Mouse (Mus musculus): ENCODE measurements around the gene AB124611. TPM values are rescaled to one million over a fixed set of nuclear protein-coding genes. Genes with fewer than 3 reads are reported as not detected.
A peak's percentile ranks its signal among the peaks of the same experiment; 100 is the strongest.

Gene AB124611
- polyA plus RNA-seq, 1 experiment from 2014 or later: 5.6 TPM

DNA sequence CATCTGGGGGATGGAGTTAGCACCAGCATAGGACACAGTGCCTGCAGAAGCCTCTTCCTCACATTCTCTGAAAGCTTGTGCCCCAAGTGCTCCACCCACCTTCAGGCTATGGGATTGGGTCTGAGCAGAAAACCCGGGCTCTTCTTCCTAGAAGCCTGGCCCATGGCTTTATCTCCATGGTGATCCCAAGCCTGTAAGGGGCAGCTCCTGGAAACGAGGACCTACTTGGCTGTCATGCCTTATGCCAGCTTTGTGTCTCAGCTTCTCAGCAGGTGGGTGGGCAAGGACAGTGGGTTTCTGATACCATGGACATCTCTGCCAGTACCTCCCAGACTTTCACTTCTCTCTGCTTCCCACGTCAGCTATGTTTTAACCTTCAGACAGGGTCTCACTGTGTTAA, 52.2 kb downstream of the AB124611 start:
- H3K36me3 ChIP-seq (ENCODE audit: control insufficient read depth, insufficient read depth, low read length): peaks cover 23% of the 10 kb centered on the region; the same call in 1 of the 2 replicates
- no peak for DNase-seq (ENCODE audit: low spot score)
- H3K4me3 ChIP-seq (ENCODE audit: low read depth, low read length): no peak overlapping the region
- no peaks in the 10 kb centered on the region for H3K27me3 ChIP-seq (ENCODE audit: control insufficient read depth, insufficient read depth, low read length)
- 81% methylated on average over 3 of the region's 3 CpGs for WGBS
- H3K27ac ChIP-seq (ENCODE audit: low read depth, low read length): no peak overlapping the region
- H3K4me2 ChIP-seq (ENCODE audit: low read depth, low read length, severe bottlenecking): no peak overlapping the region
- no peak overlapping the region for H3K9ac ChIP-seq (ENCODE audit: low read length)
- H3K9me3 ChIP-seq (ENCODE audit: control insufficient read depth, low read length): no peaks in the 10 kb centered on the region
- ATAC-seq (replicated peaks; ENCODE audit: low FRiP score): no peak
- no peaks in the 10 kb centered on the region for H3K4me1 ChIP-seq (replicated peaks; ENCODE audit: control insufficient read depth, insufficient read depth, low read length)

DNA sequence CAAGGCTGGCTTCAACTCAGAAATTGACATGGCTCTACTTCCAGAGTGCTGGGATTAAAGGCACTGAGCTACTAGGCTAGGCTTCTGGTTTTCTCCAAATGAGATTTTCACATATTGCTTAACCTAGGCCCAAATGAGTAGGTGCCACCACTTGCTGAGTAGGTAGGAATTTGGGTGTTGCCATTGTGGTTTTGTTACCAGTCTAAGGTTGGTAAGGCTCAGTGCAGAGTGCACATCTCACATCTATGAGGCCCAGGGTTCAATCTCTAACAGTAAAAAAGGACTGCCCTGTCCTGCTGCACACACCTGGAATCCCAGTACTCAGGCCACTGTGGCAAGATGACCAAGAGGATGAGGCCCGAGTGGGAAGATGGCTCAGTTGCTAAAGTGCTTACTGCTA, 59.4 kb downstream of the AB124611 start:
- H3K4me1 ChIP-seq (replicated peaks; ENCODE audit: control insufficient read depth, insufficient read depth, low read length): no peaks in the 10 kb centered on the region
- WGBS: 94% methylated on average over 1 of the region's 1 CpGs

GRCm38 (mm10) chr9:21587678-21588349, 61.8 kb downstream of the AB124611 start:
- Histone ChIP-seq H3K9me3 (ENCODE audit: control insufficient read depth, low read length) (no peaks in the 10 kb centered on the region), H3K4me1 (replicated peaks; ENCODE audit: control insufficient read depth, insufficient read depth, low read length) (peaks cover 5% of the 10 kb centered on the region; the same call in 1 of the 2 replicates), H3K36me3 (ENCODE audit: control insufficient read depth, insufficient read depth, low read length) (peaks cover 22% of the 10 kb centered on the region), H3K9ac (ENCODE audit: low read length) (no peak overlapping the region), H3K4me2 (ENCODE audit: low read depth, low read length, severe bottlenecking) (no peak overlapping the region), H3K4me3 (ENCODE audit: low read depth, low read length) (no peak overlapping the region), H3K27me3 (ENCODE audit: control insufficient read depth, insufficient read depth, low read length) (no peaks in the 10 kb centered on the region), H3K27ac (ENCODE audit: low read depth, low read length) (no peak overlapping the region)
- ATAC-seq (replicated peaks; ENCODE audit: low FRiP score): no peak
- DNase-seq (ENCODE audit: low spot score): no peak
- WGBS: 91% methylated on average over 23 of the region's 23 CpGs

More for the DNA sequence above, 59.4 kb downstream of the AB124611 start:
- no peak overlapping the region for H3K27ac ChIP-seq (ENCODE audit: low read depth, low read length)
- DNase-seq (ENCODE audit: low spot score): no peak
- no peaks in the 10 kb centered on the region for H3K27me3 ChIP-seq (ENCODE audit: control insufficient read depth, insufficient read depth, low read length)
- ATAC-seq (replicated peaks; ENCODE audit: low FRiP score): no peak
- no peaks in the 10 kb centered on the region for H3K9me3 ChIP-seq (ENCODE audit: control insufficient read depth, low read length)
- peaks cover 24% of the 10 kb centered on the region for H3K36me3 ChIP-seq (ENCODE audit: control insufficient read depth, insufficient read depth, low read length)
- H3K4me2 ChIP-seq (ENCODE audit: low read depth, low read length, severe bottlenecking): no peak overlapping the region
- H3K9ac ChIP-seq (ENCODE audit: low read length): no peak overlapping the region
- no peak overlapping the region for H3K4me3 ChIP-seq (ENCODE audit: low read depth, low read length)

- WGBS: 87% methylated on average over 8 of the region's 8 CpGs
- no peak overlapping the region for H3K9ac ChIP-seq (ENCODE audit: low read length)
- peaks cover 5% of the 10 kb centered on the region; the same call in 1 of the 2 replicates for H3K4me1 ChIP-seq (replicated peaks; ENCODE audit: control insufficient read depth, insufficient read depth, low read length)
- no peak overlapping the region for H3K4me3 ChIP-seq (ENCODE audit: low read depth, low read length)
- ATAC-seq (replicated peaks; ENCODE audit: low FRiP score) (no peak), DNase-seq (ENCODE audit: low spot score) (no peak)
- peaks cover 19% of the 10 kb centered on the region for H3K36me3 ChIP-seq (ENCODE audit: control insufficient read depth, insufficient read depth, low read length)
- H3K27ac ChIP-seq (ENCODE audit: low read depth, low read length): no peak overlapping the region
- H3K27me3 ChIP-seq (ENCODE audit: control insufficient read depth, insufficient read depth, low read length): no peaks in the 10 kb centered on the region
- H3K9me3 ChIP-seq (ENCODE audit: control insufficient read depth, low read length): no peaks in the 10 kb centered on the region
- H3K4me2 ChIP-seq (ENCODE audit: low read depth, low read length, severe bottlenecking): no peak overlapping the region
Measured at GRCm38 (mm10) chr9:21588350-21588749, 62.4 kb downstream of the AB124611 start.

GRCm38 (mm10) chr9:21589538-21589937, 63.6 kb downstream of the AB124611 start:
- no peaks in the 10 kb centered on the region for H3K9me3 ChIP-seq (ENCODE audit: control insufficient read depth, low read length)
- H3K9ac ChIP-seq (ENCODE audit: low read length): no peak overlapping the region
- 90% methylated on average over 5 of the region's 5 CpGs for WGBS
- H3K4me2 ChIP-seq (ENCODE audit: low read depth, low read length, severe bottlenecking): no peak overlapping the region
- H3K4me3 ChIP-seq (ENCODE audit: low read depth, low read length): no peak overlapping the region
- peaks cover 10% of the 10 kb centered on the region; the same call in 1 of the 2 replicates for H3K4me1 ChIP-seq (replicated peaks; ENCODE audit: control insufficient read depth, insufficient read depth, low read length)
- no peaks in the 10 kb centered on the region for H3K27me3 ChIP-seq (ENCODE audit: control insufficient read depth, insufficient read depth, low read length)
- DNase-seq (ENCODE audit: low spot score) (no peak), ATAC-seq (replicated peaks; ENCODE audit: low FRiP score) (no peak)
- H3K27ac ChIP-seq (ENCODE audit: low read depth, low read length): no peak overlapping the region
- peaks cover 14% of the 10 kb centered on the region for H3K36me3 ChIP-seq (ENCODE audit: control insufficient read depth, insufficient read depth, low read length)

GRCm38 (mm10) chr9:21591127-21591830, 65.3 kb downstream of the AB124611 start:
- H3K36me3 ChIP-seq (ENCODE audit: control insufficient read depth, insufficient read depth, low read length): peaks cover 10% of the 10 kb centered on the region
- no peaks in the 10 kb centered on the region for H3K27me3 ChIP-seq (ENCODE audit: control insufficient read depth, insufficient read depth, low read length)
- ATAC-seq (replicated peaks; ENCODE audit: low FRiP score) (no peak), DNase-seq (ENCODE audit: low spot score) (no peak)
- H3K27ac ChIP-seq (ENCODE audit: low read depth, low read length): no peak overlapping the region
- H3K9me3 ChIP-seq (ENCODE audit: control insufficient read depth, low read length): no peaks in the 10 kb centered on the region
- no peak overlapping the region for H3K9ac ChIP-seq (ENCODE audit: low read length)
- WGBS: 80% methylated on average over 6 of the region's 6 CpGs
- no peak overlapping the region for H3K4me2 ChIP-seq (ENCODE audit: low read depth, low read length, severe bottlenecking)
- peaks cover 10% of the 10 kb centered on the region; the same call in 1 of the 2 replicates for H3K4me1 ChIP-seq (replicated peaks; ENCODE audit: control insufficient read depth, insufficient read depth, low read length)
- no peak overlapping the region for H3K4me3 ChIP-seq (ENCODE audit: low read depth, low read length)

DNA sequence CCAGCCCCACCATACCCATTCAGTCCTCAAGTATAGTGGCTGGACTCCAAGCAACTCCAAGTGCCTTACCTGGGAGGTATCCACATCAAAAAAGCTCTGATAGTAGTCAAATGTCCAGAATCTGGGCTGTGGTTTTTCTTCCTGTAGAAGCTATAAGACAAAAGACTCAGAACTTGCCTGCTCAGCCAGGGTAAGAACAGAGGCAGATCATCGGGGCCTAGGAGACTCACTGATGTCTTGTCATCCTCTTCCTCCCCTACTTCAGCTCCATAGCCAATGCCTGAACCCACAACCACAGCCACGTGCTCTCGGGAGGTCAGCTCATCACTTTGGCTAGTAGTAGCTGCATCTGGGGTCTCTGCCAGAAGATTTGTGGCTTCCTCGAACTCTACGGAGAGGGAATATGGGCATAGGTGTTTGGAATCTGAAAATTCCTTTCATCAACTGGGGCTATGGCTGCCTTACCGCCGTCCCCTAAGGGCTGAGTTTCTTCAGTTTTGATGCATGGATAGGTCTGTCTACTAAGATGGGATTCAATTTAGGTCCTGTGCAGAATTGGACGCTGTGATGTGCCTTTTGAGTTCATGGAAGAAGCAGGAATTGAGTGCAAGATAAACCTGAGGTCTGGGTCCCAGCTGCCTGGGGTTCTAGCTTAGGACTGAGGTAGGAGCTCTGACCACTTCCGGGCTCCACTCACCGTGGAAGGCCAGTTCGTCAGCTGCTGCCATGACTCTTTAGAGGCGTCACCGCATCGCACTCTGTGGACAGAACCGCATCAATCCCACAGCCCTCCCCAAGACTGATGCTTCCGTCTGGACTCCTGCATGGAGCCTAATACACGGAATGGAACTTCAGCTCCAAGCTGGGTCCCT, 66.1 kb downstream of the AB124611 start:
- H3K27me3 ChIP-seq (ENCODE audit: control insufficient read depth, insufficient read depth, low read length): no peaks in the 10 kb centered on the region
- H3K4me3 ChIP-seq (ENCODE audit: low read depth, low read length): peak overlapping the region; percentile 93
- peak overlapping the region; percentile 90 for H3K4me2 ChIP-seq (ENCODE audit: low read depth, low read length, severe bottlenecking)
- peak overlapping the region; percentile 88 for H3K9ac ChIP-seq (ENCODE audit: low read length)
- 22% methylated on average over 17 of the region's 17 CpGs for WGBS
- no peaks in the 10 kb centered on the region for H3K9me3 ChIP-seq (ENCODE audit: control insufficient read depth, low read length)
- H3K27ac ChIP-seq (ENCODE audit: low read depth, low read length): 0 out of 2 replicates have a peak overlapping the region, but pooled peaks have one; percentile 21
- H3K36me3 ChIP-seq (ENCODE audit: control insufficient read depth, insufficient read depth, low read length): peaks cover 7% of the 10 kb centered on the region
- DNase-seq (ENCODE audit: low spot score): no peak
- no peak; the same call in 1 of the 2 replicates for ATAC-seq (replicated peaks; ENCODE audit: low FRiP score)
- peaks cover 10% of the 10 kb centered on the region; the same call in 1 of the 2 replicates for H3K4me1 ChIP-seq (replicated peaks; ENCODE audit: control insufficient read depth, insufficient read depth, low read length)

- DNase-seq (ENCODE audit: low spot score) (peak; percentile 91), ATAC-seq (replicated peaks; ENCODE audit: low FRiP score) (peak; percentile 89)
- Histone ChIP-seq H3K4me2 (ENCODE audit: low read depth, low read length, severe bottlenecking) (peak within 1 kb of the TSS; percentile 90), H3K27ac (ENCODE audit: low read depth, low read length) (peak within 1 kb of the TSS; percentile 42; the same call in 1 of the 2 replicates), H3K27me3 (ENCODE audit: control insufficient read depth, insufficient read depth, low read length) (no peaks in the 10 kb centered on the region), H3K36me3 (ENCODE audit: control insufficient read depth, insufficient read depth, low read length) (peaks cover 7% of the 10 kb centered on the region), H3K9me3 (ENCODE audit: control insufficient read depth, low read length) (no peaks in the 10 kb centered on the region), H3K4me1 (replicated peaks; ENCODE audit: control insufficient read depth, insufficient read depth, low read length) (peaks cover 10% of the 10 kb centered on the region; the same call in 1 of the 2 replicates), H3K9ac (ENCODE audit: low read length) (peak within 1 kb of the TSS; percentile 88), H3K4me3 (ENCODE audit: low read depth, low read length) (peak within 1 kb of the TSS; percentile 93)
- under 1% methylated on average over 30 of the region's 30 CpGs for WGBS
Measured at GRCm38 (mm10) chr9:21592703-21593121, 66.7 kb downstream of the AB124611 start, which contains the start of the genes Timm29 and Yipf2. Gene Timm29 (plus strand): TSS chr9:21592722. Gene Yipf2 (minus strand): TSS chr9:21592828.

All from forebrain, embryonic 11.5 days (tissue).